Mouse (Mus musculus) ZHBTc4 (cell line): ENCODE data around the gene Mrps12.

ENCODE experiments used
- DNase-seq: peaks from one replicate; pipeline ENCODE4 v3.0.0-alpha.2; 2011; ENCODE audit warnings: low read depth, low spot score

The Mrps12 gene

DNA sequence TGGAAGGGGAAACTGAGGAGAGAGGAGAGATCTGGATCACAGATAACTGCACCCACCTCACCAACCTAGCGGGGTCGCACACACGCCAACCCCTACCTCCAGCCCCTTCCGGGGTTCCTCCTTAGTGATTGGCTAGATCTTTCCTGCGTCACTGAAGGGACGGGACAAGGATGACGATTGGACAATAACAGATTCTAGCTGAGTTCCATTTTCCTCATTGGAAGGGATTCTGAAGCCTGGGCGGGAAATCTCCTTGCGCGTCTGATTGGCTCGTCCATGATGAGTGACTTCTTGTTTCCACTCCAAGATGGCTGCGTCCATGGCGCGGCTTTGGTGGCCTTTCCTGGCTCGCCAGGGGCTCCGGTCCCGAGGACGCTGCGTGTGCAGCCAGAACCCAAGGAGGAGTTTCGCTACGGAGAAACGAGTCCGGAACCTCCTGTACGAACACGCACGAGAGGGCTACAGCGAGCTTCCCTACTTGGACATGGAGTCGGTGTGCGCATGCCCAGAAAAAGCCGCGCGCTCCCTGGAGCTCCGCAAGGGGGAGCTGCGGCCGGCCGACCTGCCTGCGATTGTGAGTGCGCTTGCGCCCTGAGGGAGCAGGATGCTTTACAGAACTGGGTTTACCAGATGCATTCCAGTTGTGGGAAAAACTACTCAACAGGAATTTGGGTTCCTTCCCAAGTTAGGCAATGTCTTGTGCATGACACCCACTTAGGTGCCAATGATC, at the start of gene Mrps12, which contains the start of gene Sars2:
Gene Mrps12 (minus strand): TSS at position 112 of the 730 bp plus-strand sequence.
Gene Sars2 (plus strand): TSS at position 284 of the 730 bp plus-strand sequence.
- DNase-seq, result peak; percentile 99

DNA sequence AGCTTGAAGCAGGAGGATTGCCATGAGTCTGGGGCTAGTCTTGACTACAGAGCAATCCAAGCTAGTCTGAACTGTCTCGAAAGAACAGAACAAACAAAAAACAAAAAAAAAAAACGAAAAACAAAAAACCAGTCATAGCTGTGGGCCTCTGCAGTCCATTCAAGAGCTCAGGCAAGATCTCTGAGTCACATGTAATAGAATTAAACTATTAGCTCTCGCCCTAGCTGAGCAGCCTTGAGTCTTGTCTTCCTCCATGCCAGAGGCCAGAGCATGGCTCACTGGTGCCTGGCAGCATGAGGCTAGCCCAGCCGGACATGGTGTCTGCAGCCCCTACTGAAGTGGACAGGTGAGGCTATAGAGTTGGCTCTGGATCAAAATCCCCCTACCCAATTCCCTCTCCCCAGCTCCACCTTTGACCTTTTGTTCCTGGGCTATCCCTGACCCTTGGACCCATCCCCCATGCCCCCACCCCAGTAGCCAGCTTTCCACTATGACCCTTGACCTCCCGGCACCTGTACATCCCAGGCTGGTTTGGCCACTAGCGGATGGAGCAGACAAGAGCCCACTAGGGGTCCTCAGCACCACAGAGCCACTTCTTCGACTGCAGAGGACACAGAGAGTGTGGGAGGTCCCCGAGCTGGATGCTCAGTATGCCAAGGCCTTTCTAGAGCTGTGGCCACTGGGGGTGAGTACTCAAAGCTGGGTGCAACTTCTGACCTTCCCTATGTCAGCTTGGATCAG, 48.6 kb upstream of the Mrps12 start:
- peak; percentile 44 for DNase-seq

DNA sequence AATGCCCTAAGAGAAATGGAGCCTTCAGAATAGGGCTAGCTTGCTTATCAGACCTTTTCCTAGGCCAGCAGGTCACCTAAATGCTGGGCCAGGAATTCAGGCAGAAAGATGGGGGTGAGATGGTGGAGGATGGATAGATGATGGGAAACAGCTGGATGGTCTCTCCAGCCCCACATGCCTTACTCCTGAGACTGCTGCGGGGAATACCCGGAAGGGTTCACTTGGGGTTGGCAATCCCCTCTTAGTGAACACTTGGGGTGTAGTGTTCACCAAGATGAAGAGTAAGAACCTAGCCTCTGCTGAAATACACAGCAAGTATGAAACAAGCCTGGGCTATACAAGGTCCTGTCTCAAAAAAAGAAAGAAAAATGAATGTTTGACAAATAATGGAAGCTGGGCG, 47.6 kb upstream of the Mrps12 start:
- DNase-seq, result no peak

DNA sequence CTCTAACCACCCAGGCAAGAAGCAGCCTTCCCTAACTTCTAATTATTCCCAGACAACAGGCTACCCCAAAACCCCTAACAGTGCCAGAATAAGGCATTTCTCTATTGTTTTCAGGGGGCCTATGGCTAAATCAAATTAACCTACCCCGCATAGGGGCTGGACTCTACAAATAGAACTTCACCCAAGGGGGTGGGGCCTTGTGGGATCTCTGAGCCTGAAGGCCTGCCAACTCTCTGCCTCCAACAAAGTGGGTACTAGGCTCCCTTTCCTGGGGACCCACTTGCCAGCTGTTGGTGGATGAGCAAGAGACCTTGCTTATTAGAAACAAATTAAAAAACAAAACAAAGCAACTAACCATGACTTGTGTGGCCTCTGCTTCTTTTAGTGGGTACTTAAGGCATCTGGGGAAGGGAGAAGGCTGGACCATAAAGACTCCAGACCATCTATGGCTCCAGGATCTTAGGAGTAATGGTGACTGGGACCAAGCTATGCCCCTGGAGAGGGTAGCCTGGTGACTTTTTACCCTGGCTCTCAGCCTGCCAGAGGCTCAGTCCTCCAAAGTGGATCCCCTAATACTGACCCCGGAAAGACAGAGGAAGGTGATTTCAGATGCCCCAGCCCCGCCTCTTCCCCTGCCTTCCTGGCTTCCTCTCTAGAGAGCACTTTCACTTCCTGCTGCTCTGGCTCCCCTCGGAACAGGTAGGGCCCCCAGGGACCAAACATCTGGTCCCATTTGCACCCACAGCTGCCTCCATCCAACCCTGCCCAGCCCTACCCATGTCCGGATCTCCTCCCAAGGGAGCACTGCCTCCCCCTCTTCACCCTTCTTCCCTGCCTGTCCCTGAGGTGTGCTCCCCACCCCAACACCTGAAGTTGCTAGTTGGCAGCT, 46.9 kb upstream of the Mrps12 start, which contains the start of gene Rinl:
Gene Rinl (plus strand): TSS at position 663 of the 889 bp plus-strand sequence.
- DNase-seq, result no peak

DNA sequence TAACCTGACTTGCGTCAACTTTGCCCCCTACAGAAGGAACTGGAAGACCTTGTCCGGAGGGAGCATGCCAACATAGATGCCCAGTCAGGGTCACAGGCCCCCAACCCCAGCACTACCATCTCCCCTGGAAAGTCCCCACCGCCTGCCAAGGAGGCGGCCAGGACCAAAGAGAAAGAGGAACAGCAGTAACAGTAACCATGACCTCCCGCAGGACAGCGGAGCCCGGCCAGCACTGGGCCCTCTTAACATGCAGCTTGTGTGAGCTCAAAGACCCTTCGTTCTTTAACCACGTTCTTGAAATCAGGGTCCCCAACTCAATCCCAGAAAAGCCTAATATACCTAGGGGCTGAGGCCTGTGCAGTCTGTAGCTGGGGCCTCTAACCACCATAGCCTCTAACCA, 46.3 kb upstream of the Mrps12 start:
- DNase-seq, result no peak

DNA sequence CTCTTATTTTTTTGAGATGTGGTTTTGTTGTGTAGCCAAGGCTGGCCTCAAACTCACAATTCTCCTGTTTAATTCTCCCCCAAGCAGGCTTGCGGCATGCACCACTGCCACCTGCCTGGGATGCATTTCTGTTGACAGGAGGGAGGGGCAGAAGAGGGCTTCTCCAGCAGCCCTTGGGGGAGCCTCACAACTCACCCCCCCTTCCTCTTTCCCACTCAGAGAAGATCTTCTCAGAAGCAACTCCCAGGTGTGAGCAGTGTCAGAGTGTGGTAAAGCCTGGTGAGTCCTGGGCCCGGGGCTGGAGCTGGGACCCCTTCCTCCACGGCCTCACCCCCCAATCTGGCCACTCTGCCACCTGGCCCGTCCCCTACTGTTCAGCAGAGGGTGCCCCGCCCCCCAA, 43.5 kb upstream of the Mrps12 start:
- no peak for DNase-seq

DNA sequence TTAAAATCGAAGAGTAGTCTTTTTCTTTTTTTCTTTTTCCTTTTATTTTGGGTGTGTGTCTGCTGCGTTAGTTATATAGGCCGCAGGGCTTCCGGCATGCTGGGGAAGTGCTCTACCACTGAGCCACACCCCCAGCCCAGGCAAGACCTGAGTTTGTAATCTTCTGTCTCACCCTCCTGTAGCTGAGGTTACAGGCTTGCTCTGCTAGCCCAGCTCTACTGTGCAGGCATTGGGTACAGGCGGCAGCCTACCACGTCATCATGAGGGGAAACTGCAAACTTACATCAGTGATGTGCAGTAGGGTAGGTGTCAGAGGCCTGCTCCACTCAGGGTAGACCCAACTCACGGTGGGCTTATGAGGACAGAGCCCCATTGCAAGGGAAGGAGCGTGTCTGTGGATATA, 39.6 kb upstream of the Mrps12 start:
- DNase-seq, result no peak

DNA sequence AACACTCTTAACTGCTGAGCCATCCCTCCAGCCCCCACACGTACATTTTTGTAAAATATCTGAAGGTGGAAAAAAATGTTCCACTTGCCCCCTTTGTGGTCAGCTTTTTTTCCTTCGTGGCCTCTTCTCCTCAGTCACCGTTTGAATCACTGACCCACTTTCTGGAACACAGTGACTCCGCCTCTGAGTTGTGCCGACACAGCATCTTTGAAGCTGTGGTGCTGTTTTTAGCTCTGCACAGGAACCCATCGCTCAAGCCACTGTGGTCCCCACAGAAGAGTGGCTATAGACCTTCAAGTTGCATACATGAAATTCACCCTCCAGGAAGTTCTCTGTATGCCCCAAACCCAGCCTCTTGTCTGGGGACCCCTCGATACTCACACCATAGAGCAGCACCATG, 39.2 kb upstream of the Mrps12 start:
- DNase-seq, result no peak

DNA sequence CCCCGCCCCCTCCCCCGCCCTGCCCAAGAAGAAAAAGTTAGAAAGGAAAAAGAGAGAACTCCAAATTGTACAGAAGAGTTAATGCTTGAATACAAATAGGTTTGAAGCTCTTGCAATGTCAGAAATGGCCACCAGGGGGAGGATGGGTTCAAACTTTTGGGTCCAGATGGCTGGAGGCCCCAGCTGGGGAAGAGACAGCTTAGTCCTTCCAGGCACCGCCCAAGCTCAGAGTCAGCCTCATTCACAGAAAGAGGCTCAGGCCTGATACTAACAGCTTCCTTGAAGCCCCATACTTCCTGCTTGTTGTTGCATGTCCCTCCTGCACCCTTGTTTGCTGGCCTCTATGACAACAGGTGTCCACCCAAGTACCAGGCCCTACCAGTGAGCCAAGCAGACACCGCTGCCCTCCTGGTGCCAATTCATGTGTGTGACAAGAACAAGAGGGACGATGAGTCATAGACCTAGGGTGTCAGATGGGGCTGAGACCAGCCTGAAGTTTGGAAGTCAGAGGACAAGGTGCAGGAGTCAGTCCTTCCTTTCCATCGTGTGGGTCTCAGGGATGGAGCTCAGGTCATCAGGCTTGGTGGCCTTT, 38.5 kb upstream of the Mrps12 start:
- DNase-seq, result peak; percentile 93

DNA sequence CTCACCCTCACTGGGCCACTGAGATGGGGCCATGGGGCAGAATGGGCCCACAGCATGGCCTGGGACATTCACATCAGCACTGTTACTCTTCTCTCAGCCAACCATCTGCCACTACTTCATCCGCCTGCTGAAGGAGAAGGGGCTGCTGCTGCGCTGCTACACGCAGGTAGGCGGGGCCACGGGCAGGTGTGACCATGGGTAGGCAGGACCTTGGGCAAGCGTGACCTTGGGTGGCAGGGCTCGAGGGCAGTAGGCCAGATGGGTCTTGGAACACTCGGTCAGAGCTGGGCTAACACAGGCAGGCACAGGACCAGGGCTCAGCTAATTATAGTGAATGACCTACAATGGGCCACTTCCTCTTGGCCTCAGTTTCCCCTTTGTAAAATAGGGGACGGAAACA, 37.2 kb upstream of the Mrps12 start:
- DNase-seq, result no peak

DNA sequence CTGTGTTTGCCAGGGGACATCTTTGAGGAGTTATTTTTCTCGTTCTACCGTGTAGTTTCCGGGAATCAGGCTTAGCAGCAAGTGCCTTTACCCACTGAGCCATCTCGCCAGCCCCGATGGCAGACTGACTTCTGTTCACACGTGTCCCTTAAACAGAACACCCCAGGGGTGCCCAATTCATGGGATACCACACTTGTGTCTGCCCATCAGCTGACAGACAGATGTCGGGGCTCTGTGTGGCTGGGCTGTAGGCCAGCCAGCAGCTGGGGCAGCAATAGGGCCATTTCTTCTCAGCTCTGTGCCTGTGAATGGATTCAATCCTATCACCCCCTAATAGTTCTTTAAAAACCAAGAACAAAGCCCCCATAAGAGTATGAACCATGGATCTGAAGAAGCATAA, 33.5 kb upstream of the Mrps12 start:
- no peak for DNase-seq

DNA sequence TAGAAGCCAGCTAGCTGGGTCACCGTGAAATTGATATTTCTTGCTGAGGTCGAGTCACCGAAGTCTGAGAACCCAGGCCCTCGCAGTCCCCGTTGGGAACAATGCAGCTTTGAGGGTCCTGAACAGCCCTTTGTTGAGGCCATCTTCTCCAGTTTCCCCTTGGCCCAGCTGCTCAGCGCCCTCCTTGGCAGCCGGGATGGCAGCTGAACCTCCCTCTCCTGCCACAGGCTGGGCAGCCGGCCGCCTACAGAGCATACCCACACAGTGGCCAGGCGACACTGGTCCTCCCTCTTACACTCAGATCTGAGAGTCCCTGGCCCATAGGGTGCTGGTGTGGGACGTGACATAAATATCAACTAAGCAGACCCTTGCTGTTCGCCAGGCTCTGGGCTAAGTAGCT, 32.5 kb upstream of the Mrps12 start:
- no peak for DNase-seq

DNA sequence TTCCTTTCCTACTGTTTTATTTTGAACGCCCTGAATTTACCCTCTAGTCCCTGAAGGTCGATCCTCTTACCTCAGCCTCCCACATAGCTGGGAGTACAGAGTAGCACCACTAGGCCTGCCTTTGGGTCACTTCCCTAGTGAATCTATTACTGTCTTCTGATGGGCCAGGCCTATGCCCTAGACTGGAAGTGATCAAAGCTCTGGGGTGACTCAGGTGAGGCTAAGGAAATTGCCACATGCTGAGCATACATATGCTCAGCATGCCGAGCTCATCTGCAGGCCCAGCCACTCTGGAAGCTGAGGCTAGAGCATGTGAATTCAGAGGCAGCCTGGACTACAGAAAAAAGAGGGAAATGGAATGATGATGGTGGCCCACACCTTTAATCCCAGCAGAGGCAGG, 31.5 kb upstream of the Mrps12 start:
- DNase-seq, result peak; percentile 38

DNA sequence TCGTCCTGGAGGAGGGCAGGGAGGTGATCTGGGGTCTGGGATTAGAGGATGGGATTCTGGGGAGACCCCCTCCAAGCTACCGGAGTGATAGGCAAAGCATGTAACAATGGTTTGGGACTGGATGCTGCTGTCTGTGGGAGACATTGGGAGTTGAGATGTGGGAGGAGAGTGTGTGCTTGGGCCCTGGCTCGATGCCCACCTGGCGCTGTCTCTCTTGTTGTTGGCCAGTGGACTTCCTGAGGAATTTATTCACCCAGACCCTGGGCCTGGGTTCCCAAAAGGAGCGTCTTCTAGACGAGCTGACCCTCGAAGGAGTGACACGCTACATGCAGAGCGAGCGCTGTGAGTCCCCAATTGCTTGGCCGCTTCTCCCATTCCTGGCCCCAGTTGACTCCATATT, 30.2 kb upstream of the Mrps12 start:
- no peak for DNase-seq

DNA sequence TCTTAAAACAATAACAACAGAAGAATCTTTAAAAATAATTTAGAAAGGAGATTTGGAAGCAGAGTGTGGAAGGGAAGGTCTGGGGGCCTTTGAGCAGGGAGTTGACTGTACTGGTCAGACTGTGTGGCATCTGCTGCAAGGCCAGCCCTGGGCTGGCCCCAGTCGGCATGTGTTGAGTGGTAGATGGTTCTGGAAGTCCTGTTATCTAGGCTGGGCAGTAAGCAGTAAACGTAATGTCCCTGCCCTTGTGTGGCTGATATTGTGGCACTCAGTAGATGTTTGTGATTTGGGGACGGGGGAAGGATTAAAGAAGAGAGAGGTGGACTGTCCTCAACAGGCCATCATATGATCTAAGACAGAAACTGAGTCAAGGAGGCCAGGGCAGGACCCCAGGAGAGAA, 28.7 kb upstream of the Mrps12 start:
- no peak for DNase-seq

DNA sequence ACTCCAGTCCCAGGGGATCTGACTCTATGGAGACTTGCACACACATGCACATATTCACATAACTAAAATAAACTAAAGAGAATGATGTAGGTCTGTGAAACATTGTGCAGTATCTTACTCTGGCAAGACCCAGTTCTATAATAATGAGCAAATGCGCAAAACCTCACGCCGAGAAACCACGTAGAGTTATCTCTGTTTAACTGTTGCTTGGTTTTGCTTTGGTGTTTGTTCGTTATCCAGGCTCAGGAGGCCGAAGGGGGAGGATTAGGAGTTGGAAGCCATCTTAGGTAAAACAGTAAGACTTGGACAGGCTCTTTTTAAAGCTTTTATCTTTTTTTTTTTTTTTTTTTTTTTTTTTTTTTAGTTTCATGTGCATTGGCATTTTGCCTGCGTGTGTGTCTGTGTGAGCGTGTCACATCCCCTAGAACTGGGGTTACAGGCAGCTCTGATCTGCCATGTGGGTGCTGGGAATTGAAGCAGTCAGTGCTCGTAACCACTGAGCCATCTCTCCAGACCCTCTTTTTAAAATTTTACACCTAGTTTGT, 27.9 kb upstream of the Mrps12 start:
- no peak for DNase-seq

DNA sequence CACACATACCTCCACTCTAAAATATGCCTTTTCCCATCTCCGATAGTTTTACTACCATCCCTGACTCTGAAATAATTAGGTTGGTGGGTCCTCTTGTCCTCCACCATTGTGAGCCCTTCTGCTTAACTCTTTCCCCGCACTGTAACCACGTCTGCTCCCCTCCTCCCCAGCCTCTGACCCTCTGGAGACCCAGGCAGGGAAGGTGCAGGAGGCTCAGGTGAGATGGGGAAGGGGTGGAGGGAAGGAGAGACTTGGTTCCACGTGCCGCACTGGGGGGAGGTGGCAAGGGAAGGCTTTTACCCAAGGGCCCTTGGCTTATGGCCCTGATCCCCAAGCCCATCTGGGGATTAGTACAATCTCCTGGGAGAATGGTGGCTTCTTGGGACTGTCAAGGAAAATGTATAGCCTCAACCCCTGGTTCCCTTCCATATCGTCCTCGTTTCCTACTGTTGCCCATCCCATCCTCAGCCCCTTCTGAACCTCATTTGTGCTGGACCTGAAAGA, 25.9 kb upstream of the Mrps12 start, which contains the start of gene Nfkbib:
Gene Nfkbib (minus strand): TSS at position 51 of the 504 bp plus-strand sequence.
- DNase-seq, result no peak

DNA sequence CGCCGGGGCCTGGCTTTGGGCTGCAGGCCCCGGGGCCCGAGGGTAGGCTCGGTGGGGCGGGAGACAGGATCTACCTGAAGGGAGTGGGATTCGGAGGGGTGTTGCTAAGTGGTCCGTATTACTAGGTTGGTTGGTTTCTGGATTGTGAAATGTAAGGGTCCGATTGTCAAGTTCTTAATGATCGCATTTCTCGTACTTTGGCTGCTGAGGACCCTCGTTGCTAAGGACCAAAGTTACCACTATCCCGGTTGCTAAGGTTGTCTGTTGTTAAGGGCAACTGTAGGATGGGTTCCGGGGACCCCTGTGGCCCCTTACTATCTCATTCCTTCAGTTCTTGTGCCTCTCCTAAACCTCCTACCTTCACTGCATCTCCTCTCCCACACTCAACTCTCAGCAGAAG, 25.3 kb upstream of the Mrps12 start:
- DNase-seq, result no peak

DNA sequence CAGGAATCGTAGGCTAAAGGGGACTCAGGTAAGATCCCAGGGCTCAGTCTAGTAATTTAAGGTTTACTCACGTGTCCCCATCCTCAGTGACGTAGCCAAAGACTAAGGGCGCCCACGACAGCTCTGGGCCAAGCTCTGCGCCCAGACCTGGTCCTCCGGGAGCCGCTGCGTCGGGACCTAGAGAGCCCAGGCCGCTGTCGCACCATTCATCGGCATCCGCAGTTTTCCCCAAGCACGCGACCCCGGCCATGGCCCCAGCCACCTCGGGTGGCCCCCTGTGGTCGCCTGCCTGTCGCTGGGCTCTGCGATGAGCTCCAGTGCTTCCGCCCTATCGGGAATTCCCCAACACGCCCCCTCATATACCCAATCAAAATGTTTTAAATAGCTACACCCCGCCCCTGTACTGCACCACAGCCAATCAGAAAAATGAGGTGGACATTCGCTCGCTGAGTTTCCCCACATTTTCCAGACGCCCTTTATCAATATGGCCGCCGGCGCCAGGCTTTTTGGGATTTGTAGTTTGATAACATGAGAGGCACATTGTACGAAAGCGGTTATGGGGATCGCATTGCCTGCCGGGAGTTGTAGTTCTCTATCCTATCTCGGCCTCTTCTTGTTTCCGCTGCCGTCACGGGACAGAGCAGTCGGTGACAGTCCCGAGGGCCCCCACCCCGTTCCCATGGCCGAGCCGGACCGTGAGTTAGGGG, 24.7 kb upstream of the Mrps12 start, which contains the start of gene Sirt2:
Gene Sirt2 (plus strand): TSS at position 563 of the 707 bp plus-strand sequence.
- DNase-seq, result peak; percentile 99

DNA sequence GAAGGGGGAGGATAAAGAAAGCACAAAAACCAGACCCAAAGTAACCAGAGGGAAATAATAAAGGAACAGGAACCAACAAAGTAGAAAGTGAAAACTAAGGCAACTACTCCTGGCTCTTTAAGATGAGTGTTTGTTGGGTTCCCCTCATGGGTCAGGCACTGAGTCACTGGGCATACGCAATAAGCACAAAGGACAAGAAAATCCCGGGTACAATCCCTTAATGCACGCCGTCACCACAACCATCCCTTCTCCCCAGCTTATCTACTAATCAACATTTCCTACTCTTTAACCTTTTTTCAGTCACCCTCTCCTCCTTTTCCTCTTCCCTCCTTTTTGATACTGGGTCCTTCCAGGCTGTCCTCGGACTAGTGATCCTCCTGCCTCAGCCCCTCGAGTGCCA, 23.6 kb upstream of the Mrps12 start:
- DNase-seq, result no peak
